15 mouse cellular contexts compared by ENCODE assay signal in genomic region chr2:74435184-74435911, GRCm38 (mm10).
A peak's percentile ranks its signal among the peaks of the same experiment; 100 is the strongest.
DNase-seq lines count a peak whose midpoint lies in the region; ATAC-seq lines count a peak whose summit lies in the region.
"Had no signal": no experiment of that assay in that cellular context is flagged by ENCODE, and none has a peak within 500 bp of the region (broad histone marks: within the 10 kb centered on the region; RNA-seq: fewer than 3 reads in every experiment).

No protein-coding gene starts in this region.

- ATAC-seq in limb, embryonic 15.5 days (ENCODE audit: insufficient number of reproducible peaks, low FRiP score, low TSS enrichment, low read depth): no peak
- no peak for ATAC-seq in kidney, embryonic 15.5 days (replicated peaks; ENCODE audit: low FRiP score)
- no peak for ATAC-seq in hindbrain, embryonic 14.5 days (ENCODE audit: low FRiP score)
- ATAC-seq: Patski had no signal

- H3K4me2 ChIP-seq in limb, embryonic 15.5 days: no peak overlapping the region
- no peak overlapping the region for H3K4me2 ChIP-seq in kidney, embryonic 15.5 days
- no peak overlapping the region for H3K4me2 ChIP-seq in hindbrain, embryonic 14.5 days (replicated peaks)
- H3K4me2 ChIP-seq: embryonic facial prominence, embryonic 12.5 days; hindbrain, embryonic 12.5 days; liver, embryonic 15.5 days had no signal

- DNase-seq in heart, adult 18-20 months: peak; percentile 5 to 14
- DNase-seq in heart, postnatal 36 days: no peak
- DNase-seq in limb, embryonic 10.5 days (ENCODE audit: low spot score): no peak
- DNase-seq in lung, postnatal 36 days: peak; percentile 35
- no peak for DNase-seq in cerebellum, postnatal 25 days
- DNase-seq in hindbrain, embryonic 14.5 days (ENCODE audit: low spot score): no peak
- DNase-seq: adrenal gland, postnatal 36 days; cerebellum, postnatal 36 days; left cerebral cortex, postnatal 4 days had no signal

- H3K36me3 ChIP-seq in limb, embryonic 15.5 days: no peaks in the 10 kb centered on the region
- no peaks in the 10 kb centered on the region for H3K36me3 ChIP-seq in limb, embryonic 10.5 days
- no peaks in the 10 kb centered on the region for H3K36me3 ChIP-seq in kidney, embryonic 15.5 days
- no peaks in the 10 kb centered on the region for H3K36me3 ChIP-seq in hindbrain, embryonic 14.5 days (replicated peaks; ENCODE audit: control insufficient read depth, insufficient read depth)
- H3K36me3 ChIP-seq: embryonic facial prominence, embryonic 12.5 days; hindbrain, embryonic 12.5 days; liver, embryonic 15.5 days had no signal

- no peaks in the 10 kb centered on the region for H3K9me3 ChIP-seq in limb, embryonic 15.5 days
- no peaks in the 10 kb centered on the region; the same call in 1 of the 2 replicates for H3K9me3 ChIP-seq in limb, embryonic 10.5 days (replicated peaks)
- H3K9me3 ChIP-seq in kidney, embryonic 15.5 days (replicated peaks): peaks cover 6% of the 10 kb centered on the region
- peaks cover 23% of the 10 kb centered on the region; the same call in 1 of the 2 replicates for H3K9me3 ChIP-seq in hindbrain, embryonic 14.5 days (ENCODE audit: control insufficient read depth, low read length)
- H3K9me3 ChIP-seq: liver, embryonic 15.5 days had no signal

- H3K9ac ChIP-seq in limb, embryonic 15.5 days: no peak overlapping the region
- H3K9ac ChIP-seq in kidney, embryonic 15.5 days: no peak overlapping the region
- H3K9ac ChIP-seq in hindbrain, embryonic 14.5 days: no peak overlapping the region
- H3K9ac ChIP-seq: embryonic facial prominence, embryonic 12.5 days; hindbrain, embryonic 12.5 days; liver, embryonic 15.5 days had no signal

- 0 out of 2 replicates have a peak overlapping the region, but pooled peaks have one; percentile 27 for H3K27ac ChIP-seq in limb, embryonic 15.5 days
- no peak overlapping the region for H3K27ac ChIP-seq in limb, embryonic 10.5 days
- peak overlapping the region; percentile 28; the same call in 1 of the 2 replicates for H3K27ac ChIP-seq in kidney, embryonic 15.5 days
- H3K27ac ChIP-seq in hindbrain, embryonic 14.5 days: no peak overlapping the region
- H3K27ac ChIP-seq: embryonic facial prominence, embryonic 12.5 days; hindbrain, embryonic 12.5 days; liver, embryonic 15.5 days had no signal

- 66% methylated on average over 13 of the region's 13 CpGs for WGBS in limb, embryonic 15.5 days
- WGBS in limb, embryonic 10.5 days: 93% methylated on average over 13 of the region's 13 CpGs
- WGBS in kidney, embryonic 15.5 days: 77% methylated on average over 13 of the region's 13 CpGs
- 91% methylated on average over 13 of the region's 13 CpGs for WGBS in hindbrain, embryonic 14.5 days

- no peak overlapping the region for H3K4me3 ChIP-seq in limb, embryonic 15.5 days
- H3K4me3 ChIP-seq in limb, embryonic 10.5 days: no peak overlapping the region
- no peak overlapping the region for H3K4me3 ChIP-seq in kidney, embryonic 15.5 days (replicated peaks)
- H3K4me3 ChIP-seq in hindbrain, embryonic 14.5 days (replicated peaks; ENCODE audit: low read length): no peak overlapping the region
- H3K4me3 ChIP-seq: embryonic facial prominence, embryonic 12.5 days; hindbrain, embryonic 12.5 days; liver, embryonic 15.5 days had no signal

- no peaks in the 10 kb centered on the region for H3K4me1 ChIP-seq in limb, embryonic 15.5 days
- no peaks in the 10 kb centered on the region for H3K4me1 ChIP-seq in limb, embryonic 10.5 days
- H3K4me1 ChIP-seq in kidney, embryonic 15.5 days: no peaks in the 10 kb centered on the region
- H3K4me1 ChIP-seq in hindbrain, embryonic 14.5 days (replicated peaks; ENCODE audit: control insufficient read depth, insufficient read depth, low read length): no peaks in the 10 kb centered on the region
- H3K4me1 ChIP-seq: embryonic facial prominence, embryonic 12.5 days; hindbrain, embryonic 12.5 days; liver, embryonic 15.5 days had no signal

- no peaks in the 10 kb centered on the region for H3K27me3 ChIP-seq in limb, embryonic 15.5 days
- H3K27me3 ChIP-seq in limb, embryonic 10.5 days (ENCODE audit: low read depth, poor library complexity, severe bottlenecking): no peaks in the 10 kb centered on the region
- no peaks in the 10 kb centered on the region for H3K27me3 ChIP-seq in kidney, embryonic 15.5 days
- H3K27me3 ChIP-seq in hindbrain, embryonic 14.5 days (ENCODE audit: control insufficient read depth, insufficient read depth, low read length): no peaks in the 10 kb centered on the region
- H3K27me3 ChIP-seq: embryonic facial prominence, embryonic 12.5 days; hindbrain, embryonic 12.5 days; liver, embryonic 15.5 days had no signal

- intact Hi-C loops in heart, postnatal 36 days (cut with DNase I): no loop called here

Comparison
In these comparisons a context has a peak if more than half of its experiments do, and no peak if none do; other contexts are left out.
1. DNase-seq: peak in heart, adult 18-20 months (2 of 2) and lung, postnatal 36 days (single experiment); none in heart, postnatal 36 days (0 of 2), limb, embryonic 10.5 days (single experiment), cerebellum, postnatal 25 days (0 of 2) and hindbrain, embryonic 14.5 days (single experiment).
2. H3K27ac ChIP-seq: peak in limb, embryonic 15.5 days (single experiment) and kidney, embryonic 15.5 days (single experiment); none in limb, embryonic 10.5 days (single experiment) and hindbrain, embryonic 14.5 days (single experiment).